ENCODE assay signal across 34 mouse cellular contexts in the genomic region with DNA sequence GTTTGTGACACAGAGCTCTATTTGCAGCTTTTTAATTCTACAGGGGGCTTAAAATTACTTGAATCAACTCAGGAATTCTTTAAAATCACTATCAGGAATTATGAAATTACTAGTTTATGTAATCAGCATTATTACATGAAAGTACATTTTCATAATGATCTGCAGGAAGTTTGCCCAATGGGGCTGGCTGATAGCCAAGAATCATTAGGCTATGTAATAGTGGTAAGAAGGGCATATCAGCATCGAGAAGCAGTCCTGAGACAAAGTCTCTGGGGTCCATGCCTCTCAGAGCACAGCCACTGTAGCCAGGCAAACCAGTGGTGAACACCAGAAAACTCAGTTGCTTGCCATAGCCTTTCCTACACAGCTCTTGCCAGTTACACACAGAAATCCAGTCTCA. TPM values are rescaled to one million over a fixed set of nuclear protein-coding genes. Genes with fewer than 3 reads are reported as not detected.
DNase-seq lines count a peak whose midpoint lies in the region; ATAC-seq and TF ChIP-seq lines count a peak whose summit lies in the region.
"Had no signal": no experiment of that assay in that cellular context is flagged by ENCODE, and none has a peak within 500 bp of the region (broad histone marks: within the 10 kb centered on the region; RNA-seq: fewer than 3 reads in every experiment).

No protein-coding gene starts in this region.

- no peak for TF ChIP-seq CTCF in lung, embryonic 14.5 days (IDR thresholded peaks at IDR 0.05; ENCODE audit: low read depth)

- H3K36me3 ChIP-seq in lung, embryonic 14.5 days (ENCODE audit: insufficient read depth), result peaks cover 18% of the 10 kb centered on the region

- intact Hi-C loops in left cerebral cortex, postnatal 36 days (cut with DNase I), result no loop called here

- WGBS in lung, embryonic 14.5 days, result 45% methylated on average over 1 of the region's 1 CpGs

- H3K9me3 ChIP-seq in lung, embryonic 14.5 days (ENCODE audit: low read depth, low read length), result no peaks in the 10 kb centered on the region
- H3K9me3 ChIP-seq: forebrain, embryonic 10.5 days; forebrain, embryonic 13.5 days; G1E; hindbrain, embryonic 12.5 days; hindbrain, embryonic 15.5 days had no signal

- no peak overlapping the region for H3K9ac ChIP-seq in lung, embryonic 14.5 days
- H3K9ac ChIP-seq: forebrain, embryonic 13.5 days; hindbrain, embryonic 12.5 days; hindbrain, embryonic 15.5 days had no signal

- H3K4me2 ChIP-seq in lung, embryonic 14.5 days, result no peak overlapping the region
- H3K4me2 ChIP-seq: forebrain, embryonic 13.5 days; heart, embryonic 11.5 days; hindbrain, embryonic 12.5 days; hindbrain, embryonic 15.5 days had no signal

- no peaks in the 10 kb centered on the region for H3K4me1 ChIP-seq in lung, embryonic 14.5 days (ENCODE audit: insufficient read depth)
- H3K4me1 ChIP-seq: forebrain, embryonic 13.5 days; hindbrain, embryonic 15.5 days had no signal

- peak; percentile 56 for DNase-seq in adrenal gland, postnatal 10 days
- DNase-seq in adrenal gland, postnatal 4 days (ENCODE audit: low spot score in 2 of 2), result no peak
- peak; percentile 5 for DNase-seq in lung, embryonic 14.5 days
- DNase-seq in lung, postnatal 25 days (ENCODE audit: low spot score), result no peak
- DNase-seq in 416B (ENCODE audit: low read depth), result peak; percentile 54
- DNase-seq in lung, postnatal 14 days, result peak; percentile 34
- no peak for DNase-seq in left cerebral cortex, postnatal 36 days (ENCODE audit: low spot score in 2 of 2)
- no peak for DNase-seq in thymus, postnatal 25 days
- DNase-seq: adrenal gland, adult 2 months; B cell, adult 2 months; cerebellum, adult 11 months; cerebellum, adult 2 months; cerebellum, postnatal 14 days; gastrocnemius, postnatal 10 days; gastrocnemius, postnatal 36 days; heart, adult 11 months had no signal

- no peak overlapping the region for H3K4me3 ChIP-seq in lung, embryonic 14.5 days (ENCODE audit: low read depth, low read length)
- H3K4me3 ChIP-seq: forebrain, embryonic 10.5 days; forebrain, embryonic 13.5 days; hindbrain, embryonic 12.5 days; hindbrain, embryonic 15.5 days had no signal

- H3K27me3 ChIP-seq in lung, embryonic 14.5 days (ENCODE audit: insufficient read depth, low read length), result no peaks in the 10 kb centered on the region
- H3K27me3 ChIP-seq: CH12.LX; hindbrain, embryonic 12.5 days; hindbrain, embryonic 15.5 days; Patski had no signal

- H3K27ac ChIP-seq in lung, embryonic 14.5 days (ENCODE audit: low read depth), result no peak overlapping the region
- H3K27ac ChIP-seq: forebrain, embryonic 10.5 days; forebrain, embryonic 13.5 days; hindbrain, embryonic 12.5 days; hindbrain, embryonic 15.5 days had no signal

- ATAC-seq in lung, embryonic 14.5 days (ENCODE audit: insufficient read depth), result no peak
- ATAC-seq: forebrain, embryonic 13.5 days; forebrain, embryonic 16.5 days; Patski had no signal

RNA-seq across cellular contexts. Expression of gene Slc35e2, which starts 7.4 kb away (rescaled TPM):
- 10 to 100 TPM; 25.2 to 26.7 TPM for total RNA-seq in adrenal gland, postnatal 10 days (2021)
- total RNA-seq in adrenal gland, postnatal 4 days (2021), result 10 to 100 TPM; 30.5 to 32.9 TPM
- polyA plus RNA-seq in lung, embryonic 14.5 days (2014; fragmentation: Nextera tagmentation; extraction: Ambion mirVana), result 9.5 and 9.7 TPM in 2 replicates
- 10 to 100 TPM; 49.6 to 52.6 TPM for total RNA-seq in left cerebral cortex, postnatal 36 days (2021)

RNA-seq across cellular contexts. Expression of gene Cdk11b, which starts 30.9 kb away (rescaled TPM):
- total RNA-seq in adrenal gland, postnatal 10 days (2021), result 10 to 100 TPM; 34.6 to 38.3 TPM
- total RNA-seq in adrenal gland, postnatal 4 days (2021), result 10 to 100 TPM; 53.8 to 55.0 TPM
- 56.3 and 58.7 TPM in 2 replicates for polyA plus RNA-seq in lung, embryonic 14.5 days (2014; fragmentation: Nextera tagmentation; extraction: Ambion mirVana)
- total RNA-seq in left cerebral cortex, postnatal 36 days (2021), result 10 to 100 TPM; 44.0 to 53.0 TPM

RNA-seq across cellular contexts. Expression of gene Nadk, which starts 31.6 kb away (rescaled TPM):
- total RNA-seq in adrenal gland, postnatal 10 days (2021), result 100 to 1,000 TPM; 181 to 185 TPM
- total RNA-seq in adrenal gland, postnatal 4 days (2021), result 100 to 1,000 TPM; 147 to 160 TPM
- polyA plus RNA-seq in lung, embryonic 14.5 days (2014; fragmentation: Nextera tagmentation; extraction: Ambion mirVana), result 85.0 and 90.5 TPM in 2 replicates
- total RNA-seq in left cerebral cortex, postnatal 36 days (2021), result 10 to 100 TPM; 56.0 to 59.6 TPM

RNA-seq across cellular contexts. Expression of gene Gm10563, which starts 51.4 kb away (rescaled TPM):
- total RNA-seq in adrenal gland, postnatal 10 days (2021), result not detected
- not detected for total RNA-seq in adrenal gland, postnatal 4 days (2021)
- not detected in 2 replicates for polyA plus RNA-seq in lung, embryonic 14.5 days (2014; fragmentation: Nextera tagmentation; extraction: Ambion mirVana)
- total RNA-seq in left cerebral cortex, postnatal 36 days (2021), result not detected
- total RNA-seq: adrenal gland, adult 2 months; adrenal gland, postnatal 36 days; CH12.LX; G1E; gastrocnemius, adult 18-20 months; gastrocnemius, postnatal 10 days; gastrocnemius, postnatal 36 days; heart, adult 8-10 months; heart, postnatal 25 days; hematopoietic stem cell, adult 5-6 weeks had no signal
- polyA plus RNA-seq: adrenal gland, adult 2 months; cerebellum, adult 2 months; embryonic facial prominence, embryonic 11.5 days; embryonic facial prominence, embryonic 14.5 days; forebrain, embryonic 10.5 days; forebrain, embryonic 13.5 days; forebrain, embryonic 16.5 days; G1E; heart, embryonic 11.5 days; heart, embryonic 14.5 days; heart, postnatal 0 days; hindbrain, embryonic 12.5 days; hindbrain, embryonic 15.5 days; Patski had no signal

RNA-seq across cellular contexts. Expression of gene Mmp23, which starts 59.4 kb away (rescaled TPM):
- 10 to 100 TPM; 16.6 to 18.9 TPM for total RNA-seq in adrenal gland, postnatal 10 days (2021)
- 10 to 100 TPM; 18.8 to 25.4 TPM for total RNA-seq in adrenal gland, postnatal 4 days (2021)
- 34.8 and 38.7 TPM in 2 replicates for polyA plus RNA-seq in lung, embryonic 14.5 days (2014; fragmentation: Nextera tagmentation; extraction: Ambion mirVana)
- 1 to 10 TPM; 1.1 to 5.3 TPM for total RNA-seq in left cerebral cortex, postnatal 36 days (2021)
- total RNA-seq: hematopoietic stem cell, adult 5-6 weeks had no signal

Comparison
In these comparisons a context has a peak if more than half of its experiments do, and no peak if none do; other contexts are left out.
1. DNase-seq: peak in adrenal gland, postnatal 10 days (single experiment), lung, embryonic 14.5 days (single experiment), 416B (single experiment) and lung, postnatal 14 days (single experiment); none in adrenal gland, postnatal 4 days (0 of 2), lung, postnatal 25 days (single experiment), left cerebral cortex, postnatal 36 days (0 of 2) and thymus, postnatal 25 days (single experiment).